Mouse (Mus musculus): ENCODE results near the gene Sh3bgrl3. TPM values are rescaled to one million over a fixed set of nuclear protein-coding genes. Genes with fewer than 3 reads are reported as not detected.
A peak's percentile ranks its signal among the peaks of the same experiment; 100 is the strongest.

Gene Sh3bgrl3
- total RNA-seq, 4 experiments from 2014 or later, result 81.0 to 121 (median 98.4) TPM

GRCm38 (mm10) chr4:134108196-134108595, 20.4 kb downstream of the Sh3bgrl3 start:
- DNase-seq, result no peak

DNA sequence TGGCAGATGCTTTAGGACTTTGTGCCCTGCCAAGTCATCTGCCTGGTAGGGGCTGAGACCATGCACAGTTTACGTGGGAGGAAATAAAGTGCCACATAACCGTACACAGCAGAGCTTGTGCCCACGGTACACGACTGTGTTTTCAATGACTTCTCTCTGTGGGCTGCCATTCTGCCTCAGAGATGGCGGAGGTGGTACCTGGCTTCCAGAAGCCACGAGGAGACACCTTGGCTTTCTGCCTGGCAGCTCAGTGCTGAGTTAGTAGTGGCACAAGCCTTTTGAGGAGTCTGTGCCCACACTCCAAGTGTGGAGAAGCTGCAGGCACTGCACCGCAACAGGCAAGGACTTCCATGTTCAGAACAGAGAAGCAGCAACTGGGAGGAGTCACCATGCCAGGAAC, 20.9 kb downstream of the Sh3bgrl3 start:
- DNase-seq, result no peak

GRCm38 (mm10) chr4:134106105-134106504, 22.5 kb downstream of the Sh3bgrl3 start:
- no peak for DNase-seq

GRCm38 (mm10) chr4:134102742-134103119, 25.9 kb downstream of the Sh3bgrl3 start:
- DNase-seq, result no peak

GRCm38 (mm10) chr4:134101979-134102741, 26.4 kb downstream of the Sh3bgrl3 start, which contains the start of gene Ubxn11:
Gene Ubxn11, plus strand, starts transcription at chr4:134102570.
- peak; percentile 88 for DNase-seq

DNA sequence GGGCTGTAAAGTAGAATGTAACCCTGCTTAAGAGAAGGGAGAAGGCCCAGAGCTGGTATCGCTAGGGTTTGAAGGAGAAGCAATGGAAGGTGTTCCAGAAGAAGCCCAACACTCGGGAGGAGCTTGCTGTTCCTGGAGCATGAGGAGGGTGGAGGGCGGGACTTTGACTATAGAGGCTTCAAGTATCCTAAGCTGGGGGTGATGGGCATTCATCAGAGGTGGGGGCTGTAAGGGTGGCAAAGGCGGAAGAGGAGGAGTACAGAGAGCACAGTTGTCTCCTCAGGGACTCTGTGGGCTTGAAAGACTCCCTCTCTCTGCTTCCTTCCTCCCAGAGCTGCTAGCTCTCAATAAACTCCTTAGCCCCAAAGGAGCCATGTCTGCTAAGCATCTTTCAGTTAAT, 28.3 kb downstream of the Sh3bgrl3 start:
- no peak for DNase-seq

GRCm38 (mm10) chr4:134098628-134099027, 30.0 kb downstream of the Sh3bgrl3 start:
- no peak for DNase-seq

GRCm38 (mm10) chr4:134097015-134097608, 31.5 kb downstream of the Sh3bgrl3 start:
- DNase-seq, result no peak

DNA sequence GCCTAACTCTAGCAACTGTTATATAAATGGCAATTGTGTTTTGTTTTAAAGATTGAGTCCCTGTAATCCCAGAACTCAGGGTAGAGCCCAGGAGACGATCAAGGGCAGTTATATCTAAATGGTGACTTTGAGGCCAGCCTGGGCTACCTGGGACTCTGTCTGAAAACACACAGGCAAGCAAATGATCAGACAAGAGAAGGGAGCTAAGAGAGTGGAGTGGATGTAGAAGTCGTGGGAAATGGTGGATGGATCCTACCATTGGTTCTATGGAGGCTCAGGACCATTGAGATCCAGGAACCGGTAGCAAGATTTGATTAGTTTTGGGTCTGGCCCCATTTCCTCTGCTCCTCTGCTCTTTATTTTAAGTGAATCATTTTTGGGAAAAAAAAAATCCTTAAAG, 32.5 kb downstream of the Sh3bgrl3 start:
- DNase-seq, result no peak

- no peak for DNase-seq
These were observed 33.6 kb downstream of the Sh3bgrl3 start, which contains the start of gene Cd52 for GRCm38 (mm10) chr4:134094923-134095547. Gene Cd52, minus strand, starts transcription at chr4:134095082.

DNA sequence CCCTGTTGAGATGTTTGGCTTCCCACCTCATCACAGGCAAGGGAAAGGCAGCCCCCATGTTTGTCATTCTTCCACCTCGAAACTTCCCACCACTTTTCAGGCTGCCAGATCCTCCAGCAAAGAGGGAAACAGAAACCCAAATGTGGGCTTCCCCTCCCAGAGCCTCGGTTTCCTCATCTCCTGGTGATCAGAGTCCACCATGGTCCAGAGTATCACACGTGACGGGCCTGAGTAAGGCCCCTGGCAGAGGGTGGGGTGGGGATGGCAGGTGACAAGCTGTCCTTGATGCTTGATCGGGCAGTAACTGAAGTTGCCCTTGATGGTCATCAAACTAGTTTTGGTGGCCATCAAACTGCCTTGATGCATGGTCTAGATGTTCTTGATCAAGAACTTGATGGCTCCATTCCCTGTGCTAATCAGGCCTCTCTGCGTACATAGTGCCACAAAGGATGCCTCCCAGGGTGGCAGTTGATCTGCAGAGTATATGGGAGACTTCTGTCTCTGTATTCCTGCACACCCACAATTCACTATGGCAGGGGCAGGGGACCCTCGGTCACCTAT, 34.5 kb downstream of the Sh3bgrl3 start:
- DNase-seq, result no peak

- peak; percentile 24 for DNase-seq
These were observed 36.0 kb downstream of the Sh3bgrl3 start for GRCm38 (mm10) chr4:134092382-134093288.

DNA sequence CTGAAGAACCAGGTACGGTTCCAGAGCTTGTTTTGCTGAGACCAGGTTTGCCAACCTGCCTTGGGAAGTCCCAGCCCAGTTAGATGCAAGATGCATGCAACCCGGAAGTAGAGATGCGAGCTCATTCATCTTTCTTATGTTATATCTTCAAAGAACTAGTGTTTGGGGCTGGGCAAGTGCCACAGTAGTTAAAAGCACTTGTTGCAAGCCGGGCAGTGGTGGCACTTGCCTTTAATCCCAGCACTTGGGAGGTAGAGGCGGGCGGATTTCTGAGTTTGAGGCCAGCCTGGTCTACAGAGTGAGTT, 37.4 kb downstream of the Sh3bgrl3 start:
- no peak for DNase-seq

- no peak for DNase-seq
These were observed 37.9 kb downstream of the Sh3bgrl3 start for GRCm38 (mm10) chr4:134090521-134091224.

GRCm38 (mm10) chr4:134089029-134089428, 39.6 kb downstream of the Sh3bgrl3 start:
- DNase-seq, result no peak

GRCm38 (mm10) chr4:134087412-134087811, 41.2 kb downstream of the Sh3bgrl3 start:
- peak; percentile 27 for DNase-seq

DNA sequence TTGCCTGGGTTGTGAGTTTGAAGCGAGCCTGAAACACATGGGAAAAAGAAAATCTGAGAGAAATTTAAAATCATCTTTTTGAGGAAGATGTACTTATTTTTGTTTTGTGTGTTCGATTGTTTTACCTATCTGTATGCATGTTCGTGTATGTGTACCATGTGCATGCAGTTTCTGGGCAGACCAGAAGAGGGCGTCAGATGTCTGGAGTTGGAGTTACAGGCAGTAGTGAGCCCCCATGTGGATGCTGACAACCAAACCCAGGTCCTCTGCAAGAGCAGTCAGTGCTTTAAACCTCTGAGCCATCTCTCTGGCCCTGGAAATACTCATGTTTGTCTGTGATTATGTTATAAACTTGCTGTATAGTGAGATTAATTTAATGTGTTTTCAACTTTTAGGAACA, 43.6 kb downstream of the Sh3bgrl3 start:
- DNase-seq, result no peak

DNA sequence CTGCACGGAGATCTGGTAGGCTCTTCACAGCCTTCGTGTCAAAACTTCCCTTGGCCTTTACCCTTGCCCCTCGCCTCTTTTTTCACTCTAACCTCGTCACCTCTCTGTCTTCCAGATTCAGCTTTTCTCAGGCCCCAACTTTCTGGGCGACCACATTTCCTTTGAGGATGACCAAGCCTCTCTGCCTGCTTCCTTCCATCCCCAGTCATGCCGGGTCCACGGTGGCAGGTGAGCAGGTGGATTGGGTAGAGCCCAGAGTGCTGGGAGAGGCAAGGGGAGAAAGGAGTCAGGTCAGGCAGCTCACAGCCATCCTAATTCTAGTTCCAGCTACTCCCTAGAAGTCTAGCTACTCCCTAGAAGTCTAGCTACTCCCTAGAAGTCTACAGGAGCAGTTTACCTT, 46.1 kb downstream of the Sh3bgrl3 start:
- DNase-seq, result no peak

DNA sequence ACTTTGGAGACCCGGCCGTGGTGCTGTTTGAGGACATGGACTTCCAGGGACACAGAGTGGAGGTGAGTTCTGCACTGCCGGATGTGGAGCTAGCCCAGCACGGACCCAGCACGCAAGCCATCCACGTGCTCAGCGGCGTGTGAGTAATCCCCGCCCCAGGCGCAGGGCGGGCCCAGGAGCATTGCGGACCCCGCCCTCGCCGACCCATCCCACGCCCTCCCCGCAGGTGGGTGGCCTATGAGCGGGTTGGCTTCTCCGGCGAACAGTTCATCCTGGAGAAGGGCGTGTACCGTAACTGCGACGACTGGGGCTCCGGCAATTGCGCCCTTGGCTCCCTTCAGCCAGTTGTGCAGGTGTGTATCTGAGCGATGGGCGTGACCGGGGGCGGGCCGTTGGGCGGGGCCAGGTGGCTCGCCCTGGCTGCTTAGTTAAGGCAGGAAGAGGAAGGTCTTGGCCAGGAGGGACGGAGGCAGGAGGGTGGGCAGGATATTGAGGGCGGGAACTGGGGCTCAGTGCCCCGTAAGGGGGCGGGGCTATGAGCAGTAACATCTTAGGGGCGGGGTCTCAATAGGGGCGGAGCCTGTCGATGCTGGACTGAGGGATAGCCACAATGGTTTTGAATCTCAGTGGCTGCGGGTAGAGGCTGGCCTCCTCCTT, 46.7 kb downstream of the Sh3bgrl3 start:
- DNase-seq, result peak; percentile 38

- no peak for DNase-seq
These were observed 47.9 kb downstream of the Sh3bgrl3 start for GRCm38 (mm10) chr4:134080674-134081073.

- DNase-seq, result no peak
These were observed 49.9 kb downstream of the Sh3bgrl3 start for GRCm38 (mm10) chr4:134078694-134079093.
